Mouse (Mus musculus) kidney, adult 18-20 months (tissue): ENCODE data around the gene Ift122.
"Not testable (repeated sequence)": the region's sequence is repeated elsewhere in the genome, so short reads cannot be mapped to it uniquely, and the experiment has no call there.

Source experiments
- DNase-seq: peaks from one replicate; pipeline ENCODE4 v3.0.0; 2021

The Ift122 gene

GRCm38 (mm10) chr6:115846640-115847411 lies 6.4 kb upstream of the Ift122 start:
- peak; percentile 67 for DNase-seq

- DNase-seq, result no peak
These were observed 4.5 kb upstream of the Ift122 start for GRCm38 (mm10) chr6:115848598-115849304.

- DNase-seq, result no peak
These were observed 702 bp upstream of the Ift122 start for GRCm38 (mm10) chr6:115852446-115853090.

- no peak for DNase-seq
These were observed 715 bp downstream of the Ift122 start for GRCm38 (mm10) chr6:115853985-115854384.

GRCm38 (mm10) chr6:115854432-115854831 lies 1.2 kb downstream of the Ift122 start:
- DNase-seq, result no peak

GRCm38 (mm10) chr6:115855733-115856360 lies 2.6 kb downstream of the Ift122 start:
- no peak for DNase-seq

GRCm38 (mm10) chr6:115856361-115856745 lies 3.1 kb downstream of the Ift122 start:
- peak; percentile 42 for DNase-seq

- peak; percentile 48 for DNase-seq
These were observed 6.0 kb downstream of the Ift122 start for GRCm38 (mm10) chr6:115859258-115859657.

GRCm38 (mm10) chr6:115860027-115860556 lies 6.8 kb downstream of the Ift122 start:
- DNase-seq, result no peak

- no peak for DNase-seq
These were observed 10.1 kb downstream of the Ift122 start for GRCm38 (mm10) chr6:115863340-115863841.

GRCm38 (mm10) chr6:115865246-115865645 lies 12.0 kb downstream of the Ift122 start:
- DNase-seq, result no peak

GRCm38 (mm10) chr6:115867157-115867556 lies 13.9 kb downstream of the Ift122 start:
- DNase-seq, result not testable (repeated sequence)

- not testable (repeated sequence) for DNase-seq
These were observed 18.0 kb downstream of the Ift122 start for GRCm38 (mm10) chr6:115871318-115871717.

GRCm38 (mm10) chr6:115877239-115877638 lies 24.0 kb downstream of the Ift122 start:
- no peak for DNase-seq

GRCm38 (mm10) chr6:115878694-115879093 lies 25.4 kb downstream of the Ift122 start:
- no peak for DNase-seq

- DNase-seq, result no peak
These were observed 26.5 kb downstream of the Ift122 start for GRCm38 (mm10) chr6:115879736-115880135.

GRCm38 (mm10) chr6:115880751-115881150 lies 27.5 kb downstream of the Ift122 start:
- peak; percentile 26 for DNase-seq

GRCm38 (mm10) chr6:115884018-115884417 lies 30.7 kb downstream of the Ift122 start:
- no peak for DNase-seq

- no peak for DNase-seq
These were observed 33.6 kb downstream of the Ift122 start for GRCm38 (mm10) chr6:115886894-115887293.

- no peak for DNase-seq
These were observed 35.0 kb downstream of the Ift122 start for GRCm38 (mm10) chr6:115888296-115888695.

- no peak for DNase-seq
These were observed 37.3 kb downstream of the Ift122 start for GRCm38 (mm10) chr6:115890601-115891000.

GRCm38 (mm10) chr6:115891061-115891460 lies 37.8 kb downstream of the Ift122 start:
- no peak for DNase-seq
